Mouse (Mus musculus) MEL (cell line): Measurements from ENCODE around the gene Lcor.
A peak's percentile ranks its signal among the peaks of the same experiment; 100 is the strongest.

Experiments
- CTCF ChIP-seq, 3 experiments: IDR thresholded peaks in 2 of 3; conservative IDR thresholded peaks in 1 of 3; 2 replicates each; pipeline ENCODE4 v1.5.1; 2011 to 2012; ENCODE audit warnings: low read length in 3 of 3, low read depth in 2 of 3, mild to moderate bottlenecking in 2 of 3, improper control_type of control experiment in 1 of 3, inconsistent platforms in 1 of 3, mixed read lengths in 1 of 3, moderate library complexity in 1 of 3; ENCODE audit not compliant: control insufficient read depth in 1 of 3, insufficient read depth in 1 of 3, poor library complexity in 1 of 3, severe bottlenecking in 1 of 3
- EP300 ChIP-seq, 2 experiments: IDR thresholded peaks; 2 replicates each; pipeline ENCODE4 v1.6.1; 2011; ENCODE audit warnings: improper control_type of control experiment in 2 of 2, low read length in 2 of 2, low read depth in 1 of 2, mild to moderate bottlenecking in 1 of 2
- MAX ChIP-seq: IDR thresholded peaks from 2 replicates; pipeline ENCODE4 v1.6.1; 2011; ENCODE audit warnings: low read length, improper control_type of control experiment
- MEF2A ChIP-seq: IDR thresholded peaks from 2 replicates; pipeline ENCODE4 v1.6.1; 2014; ENCODE audit warnings: low read depth, mild to moderate bottlenecking, inconsistent platforms, low read length, improper control_type of control experiment; ENCODE audit not compliant: poor library complexity, insufficient replicate concordance, severe bottlenecking; ENCODE audit errors: extremely low read depth
- POLR2A ChIP-seq, 2 experiments: IDR thresholded peaks; 2 replicates each; pipeline ENCODE4 v1.6.1; 2011 to 2012; ENCODE audit warnings: low read length in 2 of 2, mild to moderate bottlenecking in 2 of 2, control low read depth in 1 of 2, improper control_type of control experiment in 1 of 2, low read depth in 1 of 2, moderate library complexity in 1 of 2; ENCODE audit not compliant: control insufficient read depth in 1 of 2, insufficient read depth in 1 of 2, poor library complexity in 1 of 2
- SIN3A ChIP-seq: IDR thresholded peaks from 2 replicates; pipeline ENCODE4 v1.6.1; 2012; ENCODE audit warnings: low read length, improper control_type of control experiment, inconsistent platforms
- SMC3 ChIP-seq: IDR thresholded peaks from 2 replicates; pipeline ENCODE4 v1.6.1; 2011; ENCODE audit warnings: low read depth, low read length, improper control_type of control experiment
- ZC3H11A ChIP-seq: IDR thresholded peaks from 2 replicates; pipeline ENCODE4 v1.6.1; 2012; ENCODE audit warnings: low read depth, mild to moderate bottlenecking, inconsistent platforms, low read length, improper control_type of control experiment

GRCm38 (mm10) chr19:41483445-41484040, 1.1 kb downstream of the Lcor start:
- no peak for TF ChIP-seq MEF2A
- no peak for TF ChIP-seq ZC3H11A
- no peak for TF ChIP-seq EP300 (IDR thresholded peaks at IDR 0.05; ENCODE audit: low read depth in 1 of 2, low read length in 2 of 2)
- TF ChIP-seq CTCF (IDR thresholded peaks at IDR 0.05 in 2 of 3, conservative IDR thresholded peaks at IDR 0.05 in 1 of 3; ENCODE audit: control insufficient read depth in 1 of 3, insufficient read depth in 1 of 3, low read depth in 2 of 3, low read length in 3 of 3, poor library complexity in 1 of 3, severe bottlenecking in 1 of 3): no peak
- peak; percentile 50 for TF ChIP-seq SIN3A
- 0 out of 4 replicates have a peak, but pooled peaks of 1 of the 2 experiments have one; percentile 4 for TF ChIP-seq POLR2A (IDR thresholded peaks at IDR 0.05; ENCODE audit: control insufficient read depth in 1 of 2, insufficient read depth in 1 of 2, low read depth in 1 of 2, low read length in 2 of 2, poor library complexity in 1 of 2)
- no peak for TF ChIP-seq MAX
- TF ChIP-seq SMC3: no peak
